Mouse (Mus musculus) G1E-ER4 (cell line): Measurements from ENCODE around the gene Gm20388. TPM values are rescaled to one million over a fixed set of nuclear protein-coding genes. Genes with fewer than 3 reads are reported as not detected.

ENCODE experiments used
- GATA1 ChIP-seq: IDR thresholded peaks from one replicate; pipeline ENCODE4 v1.8.0; 2012; ENCODE audit warnings: low read length, inconsistent platforms
- polyA plus RNA-seq: library from polyadenylated mRNA; stranded (reverse); fragments of >175 nt; gene quantifications from 2 replicates; pipeline ENCODE4 v1.2.3, GENCODE M21; 2012

Gene Gm20388
- polyA plus RNA-seq, 1 experiment, result not detected

GRCm38 (mm10) chr8:120631441-120632375 is 721.1 kb downstream of the Gm20388 start:
- TF ChIP-seq GATA1, result no peak

GRCm38 (mm10) chr8:120632969-120633664 is 722.5 kb downstream of the Gm20388 start:
- TF ChIP-seq GATA1, result no peak

- no peak for TF ChIP-seq GATA1
Measured at GRCm38 (mm10) chr8:120633665-120634271, 723.1 kb downstream of the Gm20388 start.

- no peak for TF ChIP-seq GATA1
Measured at GRCm38 (mm10) chr8:120634329-120634839, 723.7 kb downstream of the Gm20388 start.

GRCm38 (mm10) chr8:120641245-120641644 is 730.6 kb downstream of the Gm20388 start:
- no peak for TF ChIP-seq GATA1

- TF ChIP-seq GATA1, result no peak
Measured at GRCm38 (mm10) chr8:120642031-120642662, 731.5 kb downstream of the Gm20388 start.

- no peak for TF ChIP-seq GATA1
Measured at GRCm38 (mm10) chr8:120644663-120645062, 734.0 kb downstream of the Gm20388 start.

GRCm38 (mm10) chr8:120647532-120647931 is 736.9 kb downstream of the Gm20388 start, which contains the start of gene 1190005I06Rik:
1190005I06Rik (minus strand) TSS chr8:120647632.
- no peak for TF ChIP-seq GATA1

- TF ChIP-seq GATA1, result no peak
Measured at GRCm38 (mm10) chr8:120656322-120657052, 745.8 kb downstream of the Gm20388 start.

GRCm38 (mm10) chr8:120657415-120657814 is 746.8 kb downstream of the Gm20388 start:
- no peak for TF ChIP-seq GATA1

GRCm38 (mm10) chr8:120664566-120664965 is 753.9 kb downstream of the Gm20388 start:
- TF ChIP-seq GATA1, result no peak

GRCm38 (mm10) chr8:120665726-120666455 is 755.2 kb downstream of the Gm20388 start:
- TF ChIP-seq GATA1, result no peak

- TF ChIP-seq GATA1, result no peak
Measured at GRCm38 (mm10) chr8:120666807-120667470, 756.3 kb downstream of the Gm20388 start.
